Mouse (Mus musculus) large intestine, adult 2 months (tissue): Measurements from ENCODE around the gene Pmpca. TPM values are rescaled to one million over a fixed set of nuclear protein-coding genes. Genes with fewer than 3 reads are reported as not detected.
"Not testable (repeated sequence)": the region's sequence is repeated elsewhere in the genome, so short reads cannot be mapped to it uniquely, and the experiment has no call there.

ENCODE experiments used
- DNase-seq: peaks from one replicate; pipeline ENCODE4 v3.0.0-alpha.2; 2012; ENCODE audit warnings: low read depth, low spot score
- WGBS: fragments of 180-500 bp; shearing (Covaris S2); methylation state at CpG from one replicate; pipeline ENCODE4 v1.1.7; 2018; 5-methylcytosine and 5-hydroxymethylcytosine counted together
- polyA plus RNA-seq: library from polyadenylated mRNA; depleted of rRNA; stranded (reverse); fragments of >200 nt; gene quantifications from 2 replicates; pipeline ENCODE4 v1.2.3, GENCODE M21; 2012

Pmpca gene
- polyA plus RNA-seq, 1 experiment = 32.9 TPM

GRCm38 (mm10) chr2:26364738-26365465 is 24.2 kb upstream of the Pmpca start:
- no peak for DNase-seq
- WGBS = 47% methylated on average over 10 of the region's 10 CpGs

- WGBS = 89% methylated on average over 6 of the region's 6 CpGs
- no peak for DNase-seq
These were observed 21.2 kb upstream of the Pmpca start for GRCm38 (mm10) chr2:26367911-26368310.

GRCm38 (mm10) chr2:26368572-26368971 is 20.6 kb upstream of the Pmpca start:
- WGBS = 91% methylated on average over 1 of the region's 1 CpGs
- DNase-seq = no peak

- WGBS = 96% methylated on average over 8 of the region's 8 CpGs
- no peak for DNase-seq
These were observed 16.7 kb upstream of the Pmpca start for GRCm38 (mm10) chr2:26372396-26372795.

GRCm38 (mm10) chr2:26380131-26380771 is 8.9 kb upstream of the Pmpca start, which contains the start of gene Snapc4:
Gene Snapc4 (minus strand): TSS chr2:26380653.
- DNase-seq = peak; percentile 45
- under 1% methylated on average over 38 of the region's 38 CpGs for WGBS

- 23% methylated on average over 6 of the region's 6 CpGs for WGBS
- not testable (repeated sequence) for DNase-seq
These were observed 8.3 kb upstream of the Pmpca start for GRCm38 (mm10) chr2:26380871-26381270.

- no peak for DNase-seq
- WGBS = 88% methylated on average over 3 of the region's 3 CpGs
These were observed 1.4 kb upstream of the Pmpca start for GRCm38 (mm10) chr2:26387713-26388112.

- under 1% methylated on average over 43 of the region's 45 CpGs for WGBS
- no peak for DNase-seq
These were observed 421 bp upstream of the Pmpca start for GRCm38 (mm10) chr2:26388682-26389153.

- whole genome bisulfite sequencing = 69% methylated on average over 3 of the region's 3 CpGs
- no peak for DNase-seq
These were observed 1.8 kb downstream of the Pmpca start for GRCm38 (mm10) chr2:26390954-26391353.

GRCm38 (mm10) chr2:26391617-26392016 is 2.5 kb downstream of the Pmpca start:
- DNase-seq = no peak
- 78% methylated on average over 6 of the region's 6 CpGs for WGBS

GRCm38 (mm10) chr2:26398978-26399377 is 9.8 kb downstream of the Pmpca start:
- DNase-seq = no peak
- WGBS = 88% methylated on average over 8 of the region's 8 CpGs

GRCm38 (mm10) chr2:26399647-26400046 is 10.5 kb downstream of the Pmpca start:
- WGBS = 72% methylated on average over 5 of the region's 5 CpGs
- no peak for DNase-seq

- 89% methylated on average over 5 of the region's 5 CpGs for WGBS
- DNase-seq = no peak
These were observed 11.2 kb downstream of the Pmpca start for GRCm38 (mm10) chr2:26400296-26400695.

GRCm38 (mm10) chr2:26401023-26401422 is 11.9 kb downstream of the Pmpca start:
- WGBS = 84% methylated on average over 4 of the region's 4 CpGs
- DNase-seq = no peak

- WGBS = 82% methylated on average over 1 of the region's 1 CpGs
- DNase-seq = no peak
These were observed 13.1 kb downstream of the Pmpca start for GRCm38 (mm10) chr2:26402265-26402664.

GRCm38 (mm10) chr2:26403306-26403705 is 14.2 kb downstream of the Pmpca start:
- no peak for DNase-seq
- 80% methylated on average over 8 of the region's 8 CpGs for WGBS

- under 1% methylated on average over 57 of the region's 57 CpGs for WGBS
- DNase-seq = peak; percentile 84
These were observed 19.6 kb downstream of the Pmpca start, which contains the start of gene Inpp5e for GRCm38 (mm10) chr2:26408515-26409356. Gene Inpp5e (minus strand): TSS chr2:26409203.

GRCm38 (mm10) chr2:26409362-26409761 is 20.2 kb downstream of the Pmpca start:
- WGBS = 59% methylated on average over 3 of the region's 3 CpGs
- DNase-seq = no peak

- no peak for DNase-seq
- 79% methylated on average over 5 of the region's 5 CpGs for WGBS
These were observed 21.0 kb downstream of the Pmpca start for GRCm38 (mm10) chr2:26410091-26410490.

- WGBS = 60% methylated on average over 5 of the region's 5 CpGs
- no peak for DNase-seq
These were observed 21.8 kb downstream of the Pmpca start for GRCm38 (mm10) chr2:26410931-26411411.
